Mouse (Mus musculus): ENCODE measurements at regions not wholly inside any gene's neighbourhood (a gene's known extent, or its start where the extent isn't known, plus 50 kb on each side); places are given as distances from the start of the nearest gene placed in this dataset.

GRCm38 (mm10) chr15:7563279-7563678 is 165.1 kb upstream of the Egflam start:
- 32% methylated on average over 4 of the region's 4 CpGs for whole genome bisulfite sequencing
- peak; percentile 56 for ATAC-seq (ENCODE audit: insufficient read depth, low FRiP score)
- H3K27me3 ChIP-seq (ENCODE audit: control insufficient read depth, insufficient read depth, low read length) = no peaks in the 10 kb centered on the region
- no peak overlapping the region for H3K4me3 ChIP-seq (replicated peaks; ENCODE audit: low read length)
- no peak overlapping the region for H3K4me2 ChIP-seq (ENCODE audit: low read depth, low read length)
- peak overlapping the region; percentile 34; the same call in 1 of the 2 replicates for H3K27ac ChIP-seq (ENCODE audit: low read length)
- no peaks in the 10 kb centered on the region for H3K9me3 ChIP-seq (replicated peaks; ENCODE audit: control insufficient read depth, low read length)
- peaks cover 8% of the 10 kb centered on the region for H3K4me1 ChIP-seq (ENCODE audit: control insufficient read depth, insufficient read depth, low read length)
- no peaks in the 10 kb centered on the region for H3K36me3 ChIP-seq (ENCODE audit: control insufficient read depth, insufficient read depth, low read length)
- no peak overlapping the region for H3K9ac ChIP-seq (ENCODE audit: low read length)

GRCm38 (mm10) chr15:7563726-7564125 is 165.5 kb upstream of the Egflam start:
- Histone ChIP-seq H3K4me3 (replicated peaks; ENCODE audit: low read length) (no peak overlapping the region), H3K4me1 (ENCODE audit: control insufficient read depth, insufficient read depth, low read length) (peaks cover 8% of the 10 kb centered on the region), H3K4me2 (ENCODE audit: low read depth, low read length) (no peak overlapping the region), H3K27me3 (ENCODE audit: control insufficient read depth, insufficient read depth, low read length) (no peaks in the 10 kb centered on the region), H3K27ac (ENCODE audit: low read length) (peak overlapping the region; percentile 34; the same call in 1 of the 2 replicates), H3K9ac (ENCODE audit: low read length) (no peak overlapping the region), H3K9me3 (replicated peaks; ENCODE audit: control insufficient read depth, low read length) (no peaks in the 10 kb centered on the region), H3K36me3 (ENCODE audit: control insufficient read depth, insufficient read depth, low read length) (no peaks in the 10 kb centered on the region)
- peak; percentile 47; the same call in 1 of the 2 replicates for ATAC-seq (ENCODE audit: insufficient read depth, low FRiP score)
- WGBS = 68% methylated on average over 9 of the region's 9 CpGs

- Histone ChIP-seq H3K9me3 (replicated peaks; ENCODE audit: control insufficient read depth, low read length) (no peaks in the 10 kb centered on the region), H3K4me2 (ENCODE audit: low read depth, low read length) (no peak overlapping the region), H3K27ac (ENCODE audit: low read length) (no peak overlapping the region), H3K4me1 (ENCODE audit: control insufficient read depth, insufficient read depth, low read length) (peaks cover 5% of the 10 kb centered on the region), H3K4me3 (replicated peaks; ENCODE audit: low read length) (no peak overlapping the region), H3K36me3 (ENCODE audit: control insufficient read depth, insufficient read depth, low read length) (no peaks in the 10 kb centered on the region), H3K9ac (ENCODE audit: low read length) (no peak overlapping the region), H3K27me3 (ENCODE audit: control insufficient read depth, insufficient read depth, low read length) (no peaks in the 10 kb centered on the region)
- WGBS = 95% methylated on average over 1 of the region's 1 CpGs
- ATAC-seq (ENCODE audit: insufficient read depth, low FRiP score) = no peak
Observed at GRCm38 (mm10) chr15:7572221-7572620, 174.0 kb upstream of the Egflam start.

- H3K27ac ChIP-seq (ENCODE audit: low read length) = no peak overlapping the region
Observed at GRCm38 (mm10) chr15:7574264-7574663, 176.1 kb upstream of the Egflam start.

GRCm38 (mm10) chr15:7574811-7575210 is 176.6 kb upstream of the Egflam start:
- Histone ChIP-seq H3K27ac (ENCODE audit: low read length) (peak overlapping the region; percentile 19; the same call in 1 of the 2 replicates), H3K27me3 (ENCODE audit: control insufficient read depth, insufficient read depth, low read length) (no peaks in the 10 kb centered on the region), H3K9ac (ENCODE audit: low read length) (no peak overlapping the region), H3K4me2 (ENCODE audit: low read depth, low read length) (no peak overlapping the region), H3K4me1 (ENCODE audit: control insufficient read depth, insufficient read depth, low read length) (peaks cover 5% of the 10 kb centered on the region), H3K36me3 (ENCODE audit: control insufficient read depth, insufficient read depth, low read length) (no peaks in the 10 kb centered on the region), H3K4me3 (replicated peaks; ENCODE audit: low read length) (no peak overlapping the region), H3K9me3 (replicated peaks; ENCODE audit: control insufficient read depth, low read length) (no peaks in the 10 kb centered on the region)
- ATAC-seq (ENCODE audit: insufficient read depth, low FRiP score) = no peak; the same call in 1 of the 2 replicates
- WGBS = 32% methylated on average over 2 of the region's 2 CpGs

More at GRCm38 (mm10) chr15:7574264-7574663, 176.1 kb upstream of the Egflam start:
- H3K9me3 ChIP-seq (replicated peaks; ENCODE audit: control insufficient read depth, low read length) = no peaks in the 10 kb centered on the region
- no peak overlapping the region for H3K4me3 ChIP-seq (replicated peaks; ENCODE audit: low read length)
- H3K4me1 ChIP-seq (ENCODE audit: control insufficient read depth, insufficient read depth, low read length) = peaks cover 5% of the 10 kb centered on the region
- no peak overlapping the region for H3K4me2 ChIP-seq (ENCODE audit: low read depth, low read length)
- no peaks in the 10 kb centered on the region for H3K27me3 ChIP-seq (ENCODE audit: control insufficient read depth, insufficient read depth, low read length)
- no peaks in the 10 kb centered on the region for H3K36me3 ChIP-seq (ENCODE audit: control insufficient read depth, insufficient read depth, low read length)
- WGBS = 72% methylated on average over 3 of the region's 3 CpGs
- H3K9ac ChIP-seq (ENCODE audit: low read length) = no peak overlapping the region
- no peak for ATAC-seq (ENCODE audit: insufficient read depth, low FRiP score)

GRCm38 (mm10) chr15:7578439-7578838 is 180.2 kb upstream of the Egflam start:
- WGBS = 44% methylated on average over 3 of the region's 3 CpGs
- Histone ChIP-seq H3K4me1 (ENCODE audit: control insufficient read depth, insufficient read depth, low read length) (peaks cover 5% of the 10 kb centered on the region), H3K9me3 (replicated peaks; ENCODE audit: control insufficient read depth, low read length) (no peaks in the 10 kb centered on the region), H3K4me2 (ENCODE audit: low read depth, low read length) (no peak overlapping the region), H3K9ac (ENCODE audit: low read length) (no peak overlapping the region), H3K4me3 (replicated peaks; ENCODE audit: low read length) (no peak overlapping the region), H3K27me3 (ENCODE audit: control insufficient read depth, insufficient read depth, low read length) (no peaks in the 10 kb centered on the region), H3K36me3 (ENCODE audit: control insufficient read depth, insufficient read depth, low read length) (no peaks in the 10 kb centered on the region), H3K27ac (ENCODE audit: low read length) (no peak overlapping the region)
- no peak for ATAC-seq (ENCODE audit: insufficient read depth, low FRiP score)

- 91% methylated on average over 3 of the region's 3 CpGs for WGBS
- Histone ChIP-seq H3K4me1 (ENCODE audit: control insufficient read depth, insufficient read depth, low read length) (0 out of 2 replicates have a peak, but pooled peaks cover 3% of the 10 kb centered on the region), H3K27ac (ENCODE audit: low read length) (no peak overlapping the region), H3K4me3 (replicated peaks; ENCODE audit: low read length) (no peak overlapping the region), H3K27me3 (ENCODE audit: control insufficient read depth, insufficient read depth, low read length) (no peaks in the 10 kb centered on the region), H3K4me2 (ENCODE audit: low read depth, low read length) (no peak overlapping the region), H3K9ac (ENCODE audit: low read length) (no peak overlapping the region), H3K36me3 (ENCODE audit: control insufficient read depth, insufficient read depth, low read length) (no peaks in the 10 kb centered on the region), H3K9me3 (replicated peaks; ENCODE audit: control insufficient read depth, low read length) (no peaks in the 10 kb centered on the region)
- no peak for ATAC-seq (ENCODE audit: insufficient read depth, low FRiP score)
Observed at GRCm38 (mm10) chr15:7587210-7587609, 189.0 kb upstream of the Egflam start.

- no peak for ATAC-seq (ENCODE audit: insufficient read depth, low FRiP score)
- Histone ChIP-seq H3K27ac (ENCODE audit: low read length) (no peak overlapping the region), H3K27me3 (ENCODE audit: control insufficient read depth, insufficient read depth, low read length) (no peaks in the 10 kb centered on the region), H3K36me3 (ENCODE audit: control insufficient read depth, insufficient read depth, low read length) (no peaks in the 10 kb centered on the region), H3K4me3 (replicated peaks; ENCODE audit: low read length) (no peak overlapping the region), H3K4me2 (ENCODE audit: low read depth, low read length) (no peak overlapping the region), H3K4me1 (ENCODE audit: control insufficient read depth, insufficient read depth, low read length) (0 out of 2 replicates have a peak, but pooled peaks cover 2% of the 10 kb centered on the region), H3K9ac (ENCODE audit: low read length) (no peak overlapping the region), H3K9me3 (replicated peaks; ENCODE audit: control insufficient read depth, low read length) (no peaks in the 10 kb centered on the region)
Observed at GRCm38 (mm10) chr15:7591486-7591885, 193.3 kb upstream of the Egflam start.

GRCm38 (mm10) chr15:7597335-7597734 is 199.1 kb upstream of the Egflam start:
- 74% methylated on average over 4 of the region's 4 CpGs for whole genome bisulfite sequencing
- no peaks in the 10 kb centered on the region for H3K4me1 ChIP-seq (ENCODE audit: control insufficient read depth, insufficient read depth, low read length)
- ATAC-seq (ENCODE audit: insufficient read depth, low FRiP score) = no peak
- H3K27ac ChIP-seq (ENCODE audit: low read length) = no peak overlapping the region
- H3K9me3 ChIP-seq (replicated peaks; ENCODE audit: control insufficient read depth, low read length) = no peaks in the 10 kb centered on the region
- H3K27me3 ChIP-seq (ENCODE audit: control insufficient read depth, insufficient read depth, low read length) = no peaks in the 10 kb centered on the region
- H3K4me2 ChIP-seq (ENCODE audit: low read depth, low read length) = no peak overlapping the region
- no peak overlapping the region for H3K9ac ChIP-seq (ENCODE audit: low read length)
- no peak overlapping the region for H3K4me3 ChIP-seq (replicated peaks; ENCODE audit: low read length)
- H3K36me3 ChIP-seq (ENCODE audit: control insufficient read depth, insufficient read depth, low read length) = no peaks in the 10 kb centered on the region

GRCm38 (mm10) chr15:7597805-7598204 is 199.6 kb upstream of the Egflam start:
- no peak for ATAC-seq (ENCODE audit: insufficient read depth, low FRiP score)
- Histone ChIP-seq H3K27ac (ENCODE audit: low read length) (no peak overlapping the region), H3K9me3 (replicated peaks; ENCODE audit: control insufficient read depth, low read length) (no peaks in the 10 kb centered on the region), H3K9ac (ENCODE audit: low read length) (no peak overlapping the region), H3K27me3 (ENCODE audit: control insufficient read depth, insufficient read depth, low read length) (no peaks in the 10 kb centered on the region), H3K4me3 (replicated peaks; ENCODE audit: low read length) (no peak overlapping the region), H3K36me3 (ENCODE audit: control insufficient read depth, insufficient read depth, low read length) (no peaks in the 10 kb centered on the region), H3K4me2 (ENCODE audit: low read depth, low read length) (no peak overlapping the region), H3K4me1 (ENCODE audit: control insufficient read depth, insufficient read depth, low read length) (no peaks in the 10 kb centered on the region)
